Mouse (Mus musculus) megakaryocyte, embryonic 14.5 days (primary cell): ENCODE results near the gene Sp110. TPM values are rescaled to one million over a fixed set of nuclear protein-coding genes. Genes with fewer than 3 reads are reported as not detected.
"Not testable (repeated sequence)": the region's sequence is repeated elsewhere in the genome, so short reads cannot be mapped to it uniquely, and the experiment has no call there.

Source experiments
- H3K27me3 ChIP-seq: replicated peaks from 2 replicates; pipeline ENCODE3; 2012; ENCODE audit warnings: inconsistent platforms
- H3K36me3 ChIP-seq: replicated peaks from 2 replicates; pipeline ENCODE3; 2012; ENCODE audit warnings: low read length, inconsistent platforms, mixed read lengths
- H3K4me1 ChIP-seq: 2 replicates; pipeline ENCODE4 v1.6.1; 2012; ENCODE audit warnings: inconsistent platforms
- H3K4me3 ChIP-seq: replicated peaks from 2 replicates; pipeline ENCODE3; 2012; ENCODE audit warnings: moderate library complexity, mild to moderate bottlenecking, inconsistent platforms
- H3K9me3 ChIP-seq: 2 replicates; pipeline ENCODE4 v1.6.1; 2012; ENCODE audit warnings: inconsistent platforms
- polyA plus RNA-seq: library from polyadenylated mRNA; stranded (reverse); fragments of >175 nt; gene quantifications from 2 replicates; pipeline ENCODE4 v1.2.3, GENCODE M21; 2012; ENCODE audit warnings: low replicate concordance; ENCODE audit not compliant: insufficient read depth

Gene Sp110
- polyA plus RNA-seq, 1 experiment = 10.5 TPM

- not testable (repeated sequence) for H3K9me3 ChIP-seq, H3K4me3 ChIP-seq, H3K4me1 ChIP-seq, H3K27me3 ChIP-seq, H3K36me3 ChIP-seq
Measured at GRCm38 (mm10) chr1:85579199-85580147, 19.1 kb downstream of the Sp110 start.

- H3K4me3 ChIP-seq, H3K36me3 ChIP-seq, H3K27me3 ChIP-seq: not testable (repeated sequence)
Measured at GRCm38 (mm10) chr1:85578372-85579010, 20.1 kb downstream of the Sp110 start.

GRCm38 (mm10) chr1:85575376-85575775 is 23.2 kb downstream of the Sp110 start, which contains the start of gene G530012D18Rik:
Gene G530012D18Rik (plus strand): TSS chr1:85575676.
- H3K4me3 ChIP-seq, H3K27me3 ChIP-seq, H3K9me3 ChIP-seq, H3K4me1 ChIP-seq, H3K36me3 ChIP-seq: not testable (repeated sequence)

More at GRCm38 (mm10) chr1:85578372-85579010, 20.1 kb downstream of the Sp110 start:
- H3K4me1 ChIP-seq, H3K9me3 ChIP-seq: not testable (repeated sequence)

- not testable (repeated sequence) for H3K27me3 ChIP-seq, H3K4me1 ChIP-seq, H3K9me3 ChIP-seq, H3K4me3 ChIP-seq, H3K36me3 ChIP-seq
Measured at GRCm38 (mm10) chr1:85573554-85573953, 25.1 kb downstream of the Sp110 start.

GRCm38 (mm10) chr1:85555261-85555660 is 43.4 kb downstream of the Sp110 start:
- not testable (repeated sequence) for H3K27me3 ChIP-seq, H3K4me3 ChIP-seq, H3K36me3 ChIP-seq, H3K9me3 ChIP-seq, H3K4me1 ChIP-seq

GRCm38 (mm10) chr1:85546442-85546841 is 52.2 kb downstream of the Sp110 start:
- H3K4me3 ChIP-seq, H3K36me3 ChIP-seq, H3K4me1 ChIP-seq, H3K27me3 ChIP-seq, H3K9me3 ChIP-seq: not testable (repeated sequence)

GRCm38 (mm10) chr1:85543818-85544217 is 54.8 kb downstream of the Sp110 start:
- not testable (repeated sequence) for H3K27me3 ChIP-seq, H3K36me3 ChIP-seq, H3K4me3 ChIP-seq, H3K4me1 ChIP-seq, H3K9me3 ChIP-seq

GRCm38 (mm10) chr1:85528451-85529110 is 70.0 kb downstream of the Sp110 start:
- H3K27me3 ChIP-seq, H3K4me3 ChIP-seq, H3K4me1 ChIP-seq, H3K9me3 ChIP-seq, H3K36me3 ChIP-seq: not testable (repeated sequence)

Other genes starting within 250 kb of the Sp110 start
- gene G530012D18Rik, start 23.1 kb downstream of the Sp110 start, polyA plus RNA-seq = not detected in 2 replicates
- gene Sp140, start 1.6 kb upstream of the Sp110 start, polyA plus RNA-seq = 1.3 and 8.1 TPM in 2 replicates
- 8.0 TPM in 1 of 2 replicates, not detected in the other for gene Sp100, start 51.2 kb upstream of the Sp110 start, polyA plus RNA-seq
- gene A630001G21Rik, start 179.8 kb upstream of the Sp110 start, polyA plus RNA-seq = 5.2 TPM in 1 of 2 replicates, not detected in the other
- gene Cab39, start 194.6 kb upstream of the Sp110 start, polyA plus RNA-seq = 9.3 and 12.9 TPM in 2 replicates